Mouse (Mus musculus) urinary bladder, postnatal 36 days (tissue): ENCODE results near the gene Gcc2.
A peak's percentile ranks its signal among the peaks of the same experiment; 100 is the strongest.
"Not testable (repeated sequence)": the region's sequence is repeated elsewhere in the genome, so short reads cannot be mapped to it uniquely, and the experiment has no call there.

Source experiments
- DNase-seq, 2 experiments: peaks; one replicate each; pipeline ENCODE4 v3.0.0; 2022; ENCODE audit warnings: low spot score in 2 of 2, mixed read lengths in 1 of 2

Gcc2 gene

GRCm38 (mm10) chr10:58231779-58232640 is 23.3 kb upstream of the Gcc2 start:
- peak; percentile 78 to 82 for DNase-seq

GRCm38 (mm10) chr10:58232641-58232969 is 22.7 kb upstream of the Gcc2 start, which contains the start of gene Duxf3:
Duxf3 (minus strand) TSS chr10:58232675.
- not testable (repeated sequence) for DNase-seq

GRCm38 (mm10) chr10:58233054-58233739 is 22.1 kb upstream of the Gcc2 start:
- not testable (repeated sequence) for DNase-seq

- DNase-seq, result not testable (repeated sequence)
Observed at GRCm38 (mm10) chr10:58233740-58234121, 21.6 kb upstream of the Gcc2 start.

- DNase-seq, result not testable (repeated sequence)
Observed at GRCm38 (mm10) chr10:58234985-58235384, 20.3 kb upstream of the Gcc2 start.

GRCm38 (mm10) chr10:58236613-58237012 is 18.7 kb upstream of the Gcc2 start, which contains the start of gene Gm4981:
Gm4981 (minus strand) TSS chr10:58236701.
- DNase-seq, result no peak

- DNase-seq, result peak; percentile 61 to 67
Observed at GRCm38 (mm10) chr10:58238984-58239740, 16.1 kb upstream of the Gcc2 start.

GRCm38 (mm10) chr10:58249535-58249934 is 5.8 kb upstream of the Gcc2 start:
- DNase-seq, result no peak

- DNase-seq, result no peak
Observed at GRCm38 (mm10) chr10:58254635-58255175, 592 bp upstream of the Gcc2 start.

GRCm38 (mm10) chr10:58255954-58256353 is 657 bp downstream of the Gcc2 start:
- no peak for DNase-seq

- DNase-seq, result no peak
Observed at GRCm38 (mm10) chr10:58258466-58258865, 3.2 kb downstream of the Gcc2 start.

- no peak for DNase-seq
Observed at GRCm38 (mm10) chr10:58282238-58282637, 26.9 kb downstream of the Gcc2 start.

- no peak for DNase-seq
Observed at GRCm38 (mm10) chr10:58290742-58291141, 35.4 kb downstream of the Gcc2 start.

GRCm38 (mm10) chr10:58294246-58294645 is 38.9 kb downstream of the Gcc2 start:
- DNase-seq, result no peak

GRCm38 (mm10) chr10:58295605-58296004 is 40.3 kb downstream of the Gcc2 start:
- DNase-seq, result no peak

- no peak for DNase-seq
Observed at GRCm38 (mm10) chr10:58304996-58305395, 49.7 kb downstream of the Gcc2 start.

- DNase-seq, result no peak
Observed at GRCm38 (mm10) chr10:58306897-58307296, 51.6 kb downstream of the Gcc2 start.

GRCm38 (mm10) chr10:58310791-58311190 is 55.5 kb downstream of the Gcc2 start:
- no peak for DNase-seq

- no peak for DNase-seq
Observed at GRCm38 (mm10) chr10:58312887-58313286, 57.6 kb downstream of the Gcc2 start.

GRCm38 (mm10) chr10:58320881-58321280 is 65.6 kb downstream of the Gcc2 start:
- no peak for DNase-seq

- DNase-seq, result no peak
Observed at GRCm38 (mm10) chr10:58322361-58323027, 67.2 kb downstream of the Gcc2 start.
